Mouse (Mus musculus) frontal cortex, postnatal 10 days (tissue): ENCODE measurements around the gene Cit.

Experiments
- DNase-seq, 2 experiments: peaks; one replicate each; pipeline ENCODE4 v3.0.0; 2022; ENCODE audit warnings: low spot score in 2 of 2, mixed read lengths in 1 of 2

The Cit gene

DNA sequence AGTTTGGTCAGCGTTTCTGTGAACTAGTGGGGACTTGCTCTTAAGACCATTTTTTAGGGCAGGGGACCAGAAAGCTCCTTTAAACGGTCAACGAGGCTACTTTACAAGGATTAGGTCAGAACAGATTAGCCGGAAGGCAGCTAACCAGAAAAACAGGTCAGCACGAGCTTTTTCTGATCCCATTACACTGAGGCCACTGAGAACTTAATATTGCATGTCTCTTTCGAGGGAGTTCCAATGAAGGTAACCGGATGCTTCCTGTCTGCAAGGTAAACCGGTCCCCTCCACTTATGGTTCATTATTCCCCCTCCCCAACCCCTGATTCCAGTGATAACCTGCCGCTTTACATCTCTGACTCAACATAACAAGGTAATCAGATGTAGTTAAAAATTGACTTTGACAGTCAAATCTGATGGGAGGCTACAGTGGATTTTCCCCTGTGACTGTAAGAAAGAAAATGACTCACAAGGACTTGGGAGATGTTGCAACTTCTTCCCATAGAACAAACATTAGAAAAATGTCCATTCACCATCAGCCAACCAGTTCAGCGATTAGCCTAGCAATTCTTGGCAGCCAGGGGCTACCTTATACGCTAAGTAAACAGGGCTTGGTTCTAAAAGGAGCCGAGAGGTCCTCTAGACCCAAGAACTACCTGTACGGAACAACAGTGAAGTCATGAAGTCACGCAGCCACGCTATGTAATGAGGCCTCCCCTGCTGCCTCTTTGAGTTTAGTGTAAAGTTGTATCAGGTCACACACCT, 164.2 kb downstream of the Cit start:
- DNase-seq: no peak

DNA sequence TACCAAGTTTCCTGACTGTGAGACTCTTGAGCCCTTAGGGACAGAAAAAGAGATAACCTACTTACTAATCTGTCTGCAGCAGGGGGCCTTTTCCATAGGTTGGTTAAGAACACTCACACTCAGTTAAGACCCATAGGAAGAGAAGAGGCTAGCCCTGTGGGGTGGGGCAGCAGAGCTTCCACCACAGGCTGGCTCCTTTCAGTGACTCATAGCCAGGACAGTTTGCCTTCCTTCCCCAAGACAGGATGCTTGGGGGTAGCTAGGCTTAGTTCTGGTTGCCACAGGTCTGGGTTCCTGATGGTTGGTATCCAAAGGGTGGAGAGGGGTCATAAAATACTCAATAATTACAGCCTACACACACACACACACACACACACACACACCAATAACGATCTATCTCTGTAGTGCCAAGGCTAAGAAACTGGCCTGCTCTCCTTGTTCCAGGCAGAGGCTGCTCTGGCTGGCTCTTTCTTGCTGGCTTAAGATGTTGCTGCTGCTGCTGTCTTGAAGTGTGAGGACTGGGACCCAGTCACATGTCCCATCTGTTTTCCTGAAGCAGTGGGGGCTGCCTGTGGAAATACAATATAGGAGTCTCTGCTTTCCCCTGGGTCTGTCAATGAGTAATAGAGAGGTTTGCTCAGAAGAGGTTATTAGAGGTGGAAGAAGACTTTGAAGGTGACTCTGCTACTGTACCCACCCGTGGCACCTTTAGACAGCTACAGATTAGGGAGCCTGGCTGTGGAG, 165.0 kb downstream of the Cit start:
- no peak for DNase-seq

DNA sequence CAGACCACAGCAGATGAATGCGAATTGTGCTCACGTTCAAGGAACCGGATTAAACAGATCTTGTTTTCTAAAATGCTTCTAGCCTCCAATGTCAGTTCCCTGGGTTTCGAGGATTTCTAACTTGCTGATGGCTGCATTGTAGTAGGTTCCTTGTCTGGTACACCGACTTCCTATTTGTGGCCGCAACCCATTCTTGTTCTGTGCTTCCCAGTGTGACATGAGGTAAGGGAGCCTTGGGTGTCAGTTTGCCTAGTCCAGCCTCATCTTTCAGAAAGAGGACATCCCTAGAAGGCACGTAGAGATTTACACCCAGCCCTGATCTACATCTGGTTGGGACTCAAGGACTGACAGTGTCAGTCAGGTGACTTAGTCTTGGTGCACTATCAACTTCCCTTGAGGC, 166.6 kb downstream of the Cit start:
- no peak for DNase-seq

DNA sequence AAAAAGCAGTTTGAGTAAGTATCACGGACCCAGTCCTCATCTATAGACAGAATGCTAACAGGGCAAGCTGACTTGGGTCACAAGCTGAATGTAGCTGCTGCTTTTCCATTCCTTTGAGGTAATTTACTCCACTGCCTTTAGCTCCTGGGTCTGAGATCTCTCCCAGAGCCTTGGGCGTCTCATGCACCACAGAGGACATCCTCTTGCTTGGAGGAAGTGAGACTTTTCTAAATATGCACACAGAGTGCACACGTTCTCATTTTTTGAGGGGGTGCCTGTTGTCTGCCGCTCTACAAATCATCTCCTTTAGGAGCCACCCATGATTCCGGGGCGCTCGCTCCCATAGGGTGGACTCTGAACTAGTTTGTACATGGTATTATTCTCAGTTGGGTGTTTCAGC, 167.4 kb downstream of the Cit start:
- DNase-seq: no peak

DNA sequence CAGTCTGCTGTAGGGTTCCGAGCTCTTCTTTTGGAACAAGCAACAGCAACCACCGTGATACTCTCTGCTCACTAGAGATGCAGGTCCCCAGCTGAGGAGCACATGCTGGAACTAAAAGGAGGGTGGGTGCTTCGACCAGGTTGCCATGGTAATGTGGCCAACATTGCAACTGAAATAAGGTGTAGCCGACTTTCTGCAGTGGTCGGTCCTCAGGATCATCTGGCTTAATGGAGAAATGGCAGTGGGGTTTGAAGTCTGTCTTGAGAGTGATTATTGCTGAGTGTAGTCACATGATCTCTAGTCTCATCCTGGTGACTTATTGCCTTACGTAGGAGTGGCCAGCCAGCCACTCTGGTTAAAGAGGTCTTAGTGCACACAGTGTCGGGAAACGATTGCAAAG, 168.7 kb downstream of the Cit start:
- no peak for DNase-seq

DNA sequence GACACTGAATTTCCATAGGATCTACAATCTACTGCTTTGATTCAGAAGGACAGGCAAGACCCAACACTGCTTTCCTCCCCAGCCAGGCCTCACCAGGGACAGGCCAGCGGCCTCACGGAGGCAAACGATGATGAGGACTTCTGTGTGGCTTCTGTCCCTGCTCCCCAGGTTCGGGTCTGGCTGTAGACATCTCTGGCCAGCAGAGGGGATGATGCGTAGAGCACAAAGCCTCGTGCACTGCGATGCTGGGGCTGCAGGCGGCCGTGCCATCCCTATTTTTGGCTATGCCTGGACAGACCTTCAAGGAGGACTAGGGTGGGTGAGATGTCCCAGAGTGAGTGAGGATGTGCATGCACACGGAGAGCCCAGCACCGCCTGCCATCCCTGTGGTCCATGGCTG, 169.2 kb downstream of the Cit start:
- no peak for DNase-seq

DNA sequence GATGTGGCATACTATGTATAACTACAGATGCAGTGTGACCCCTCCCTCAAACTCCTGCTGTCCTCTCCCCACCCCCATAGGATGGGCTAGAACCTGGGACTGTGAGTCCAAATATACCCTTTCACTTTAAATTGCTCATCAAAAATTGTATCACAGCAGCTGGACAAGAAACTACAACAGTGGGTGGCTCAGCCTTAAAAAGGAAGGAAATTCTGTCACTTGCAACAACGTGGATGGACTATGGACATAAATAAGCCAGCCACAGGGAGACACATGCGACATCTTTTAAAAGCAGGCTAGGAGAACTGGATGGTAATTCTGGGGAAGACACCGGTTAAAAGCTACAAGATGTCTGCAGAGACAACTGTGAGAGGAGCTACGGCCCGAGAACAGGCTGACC, 171.5 kb downstream of the Cit start:
- DNase-seq: no peak

DNA sequence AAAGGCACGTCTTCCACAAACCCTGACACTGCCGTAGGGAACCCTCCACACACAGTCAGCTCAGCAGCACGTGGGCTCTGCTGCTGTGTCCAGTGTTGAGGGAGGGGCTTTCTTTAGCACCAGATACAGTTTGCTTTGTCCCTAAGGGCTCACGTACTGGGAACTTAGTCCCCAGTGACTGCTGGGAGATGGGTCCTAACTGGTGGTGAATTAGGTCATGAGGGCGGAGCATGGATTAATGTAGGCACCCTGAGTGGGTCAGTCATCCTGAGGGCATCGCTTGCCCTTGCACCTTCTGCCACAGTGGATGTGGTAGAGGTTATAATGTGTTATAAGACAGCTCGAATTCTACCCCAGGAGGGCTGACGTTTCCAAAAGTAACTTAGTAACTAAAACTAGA, 172.3 kb downstream of the Cit start:
- no peak for DNase-seq

DNA sequence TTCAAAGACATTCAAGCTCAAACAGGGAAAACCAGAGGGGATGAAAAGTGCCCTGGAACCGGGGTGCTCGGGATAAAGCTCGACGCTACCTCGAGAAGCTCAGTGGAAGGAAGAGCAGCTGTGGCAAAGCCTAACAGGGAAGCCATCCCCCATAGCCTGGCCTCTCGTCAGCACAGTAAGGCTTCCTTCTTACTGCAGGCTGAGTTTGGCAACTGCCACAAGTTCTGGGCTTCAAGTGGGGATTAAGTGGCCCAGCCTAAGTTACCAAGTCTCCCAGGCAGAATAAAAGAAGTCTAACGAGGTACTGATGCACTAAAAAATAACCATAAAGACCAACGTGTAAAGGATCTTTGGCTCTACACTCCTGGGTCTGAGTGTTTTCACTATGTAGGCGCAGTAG, 173.1 kb downstream of the Cit start:
- no peak for DNase-seq

DNA sequence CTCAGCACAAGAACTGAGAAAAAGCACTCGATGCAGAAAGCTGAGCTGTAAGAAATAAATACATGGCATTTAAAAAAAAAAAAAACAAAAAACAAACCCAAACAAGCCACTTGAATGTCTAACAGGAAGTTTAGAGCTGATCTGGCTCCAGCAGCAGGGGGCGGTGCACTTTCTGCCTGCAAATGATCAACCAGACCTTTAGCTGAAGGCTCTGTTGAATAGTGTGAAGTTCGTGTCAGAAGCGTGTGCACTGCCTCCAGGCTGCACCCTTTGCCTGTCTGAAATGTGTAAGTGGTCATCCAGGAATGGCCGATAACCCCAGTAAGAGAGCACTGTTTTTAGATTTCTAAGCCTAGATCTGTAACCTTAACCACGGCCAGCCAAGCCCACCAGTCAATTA, 173.7 kb downstream of the Cit start:
- no peak for DNase-seq

DNA sequence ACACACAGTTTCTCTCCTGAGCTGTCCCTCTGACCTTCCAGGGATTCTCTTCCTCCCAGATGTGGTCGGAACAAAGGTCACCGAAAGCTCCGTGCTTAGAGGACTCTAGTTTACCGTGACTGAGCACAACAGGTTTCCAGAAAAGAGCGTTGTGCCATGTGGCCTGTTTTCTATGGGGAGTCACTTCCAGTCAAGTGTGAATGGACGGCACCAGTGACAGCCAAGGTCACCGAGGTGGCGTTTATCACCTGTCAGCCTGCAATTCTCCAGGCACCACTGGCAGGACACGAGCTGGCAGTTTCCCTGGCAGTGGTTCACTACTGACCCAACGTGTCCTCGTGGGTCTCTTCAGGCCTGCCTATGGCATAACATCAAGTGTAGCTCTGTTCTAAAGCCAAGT, 174.3 kb downstream of the Cit start:
- DNase-seq: no peak

DNA sequence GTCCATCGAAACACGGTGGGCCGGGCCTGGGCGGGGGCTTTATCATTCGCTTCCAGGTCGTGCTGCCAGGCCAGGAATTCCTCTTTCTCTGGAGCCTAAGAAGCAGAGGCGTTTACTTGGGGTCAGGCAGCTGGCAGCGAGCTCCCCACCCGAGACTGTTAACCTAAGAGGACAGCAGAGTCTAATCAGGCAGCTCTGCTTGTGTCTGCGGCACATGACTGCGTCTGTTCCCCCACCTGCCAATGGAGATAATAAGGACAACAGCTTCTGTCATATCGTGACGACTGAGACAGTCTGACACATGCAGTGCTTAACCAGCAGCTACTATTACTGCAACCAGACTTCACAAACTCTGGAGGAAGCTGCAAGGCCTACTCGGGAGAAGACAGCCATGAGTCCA, 176.5 kb downstream of the Cit start:
- no peak for DNase-seq

DNA sequence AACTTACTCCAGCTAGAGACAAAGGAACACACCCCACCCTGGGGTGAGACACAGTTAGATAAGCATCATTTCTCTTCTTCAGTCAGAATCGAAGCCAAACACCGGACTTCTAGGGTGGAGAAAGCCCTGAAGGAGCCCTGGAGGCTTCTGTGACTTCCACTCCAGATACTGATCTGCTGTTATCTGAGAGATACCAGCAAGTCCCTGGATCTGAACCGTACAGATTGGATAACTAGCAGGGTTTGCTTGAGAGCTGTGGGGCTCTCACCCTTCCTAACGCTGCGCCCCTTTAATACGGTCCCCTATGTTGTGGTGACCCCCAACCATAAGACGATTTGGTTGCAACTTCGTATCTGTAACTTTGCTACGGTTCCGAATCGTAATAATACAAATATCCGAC, 177.1 kb downstream of the Cit start:
- DNase-seq: no peak

DNA sequence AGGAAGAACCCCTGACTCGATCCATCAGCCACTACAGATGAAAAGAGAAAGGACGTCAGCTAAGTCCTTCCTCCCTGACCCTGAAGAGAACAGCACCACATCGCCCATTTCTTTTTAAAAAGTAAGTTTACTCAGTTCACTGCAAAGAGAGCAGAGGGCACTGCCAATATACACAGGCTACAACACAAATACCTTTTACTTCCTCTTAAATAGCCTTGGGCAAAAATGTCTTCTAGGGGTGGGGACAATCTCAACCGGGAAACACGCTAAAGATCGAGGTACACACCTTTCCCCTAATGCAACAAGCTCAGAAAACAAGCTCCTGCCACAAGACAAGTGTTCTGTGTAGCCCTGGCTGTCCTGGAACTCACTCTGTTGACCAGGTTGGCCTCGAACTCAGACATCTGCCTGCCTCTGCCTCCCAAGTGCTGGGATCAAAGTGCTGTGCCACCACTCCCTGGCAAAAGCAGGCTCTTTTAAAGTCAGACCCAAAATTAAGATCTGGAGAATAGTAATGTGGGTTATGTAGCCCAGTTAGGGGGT, 177.7 kb downstream of the Cit start:
- no peak for DNase-seq

DNA sequence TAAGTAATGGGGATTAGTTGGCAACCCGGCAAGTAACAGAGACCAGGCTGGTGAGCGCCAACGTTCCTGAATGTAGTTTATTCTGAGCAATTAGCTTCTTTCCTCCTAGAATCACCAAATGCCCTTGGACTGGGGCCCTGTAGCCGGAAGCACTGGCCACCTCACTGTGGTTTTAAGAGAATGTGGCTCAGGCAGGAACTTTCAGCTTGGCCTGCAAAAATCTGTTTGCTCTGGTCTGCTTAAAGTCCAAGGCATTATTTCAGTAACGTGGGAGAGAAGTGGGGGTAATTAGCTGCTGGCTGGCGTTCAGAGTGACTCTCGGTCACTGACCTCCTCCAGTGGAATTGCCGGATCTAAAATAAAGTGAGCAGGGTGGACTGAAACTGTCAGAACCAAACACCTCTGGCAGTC, 178.2 kb downstream of the Cit start:
- DNase-seq: no peak

DNA sequence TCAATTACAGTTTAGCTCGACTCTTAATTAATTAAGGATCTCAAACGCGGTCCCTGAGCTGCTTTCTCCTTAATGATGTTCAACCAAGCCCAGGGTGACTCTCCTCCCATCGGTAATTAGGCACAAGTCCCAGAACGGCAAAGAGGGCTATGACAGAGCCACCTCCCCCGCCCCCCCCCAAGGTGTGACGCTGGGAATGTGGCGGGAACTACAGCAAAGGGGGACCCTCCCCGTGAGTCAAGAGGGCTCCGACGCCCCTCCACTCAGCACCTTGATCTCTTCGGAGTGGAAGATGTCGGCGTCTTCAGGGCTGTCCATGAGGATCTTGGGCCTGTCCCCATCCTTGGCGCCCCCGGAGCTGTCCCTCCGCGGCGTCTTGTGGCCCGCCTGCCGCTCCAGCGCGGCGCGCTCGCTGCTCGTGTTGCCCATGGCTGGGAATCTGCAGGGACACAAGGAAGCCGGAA, 178.8 kb downstream of the Cit start:
- no peak for DNase-seq

DNA sequence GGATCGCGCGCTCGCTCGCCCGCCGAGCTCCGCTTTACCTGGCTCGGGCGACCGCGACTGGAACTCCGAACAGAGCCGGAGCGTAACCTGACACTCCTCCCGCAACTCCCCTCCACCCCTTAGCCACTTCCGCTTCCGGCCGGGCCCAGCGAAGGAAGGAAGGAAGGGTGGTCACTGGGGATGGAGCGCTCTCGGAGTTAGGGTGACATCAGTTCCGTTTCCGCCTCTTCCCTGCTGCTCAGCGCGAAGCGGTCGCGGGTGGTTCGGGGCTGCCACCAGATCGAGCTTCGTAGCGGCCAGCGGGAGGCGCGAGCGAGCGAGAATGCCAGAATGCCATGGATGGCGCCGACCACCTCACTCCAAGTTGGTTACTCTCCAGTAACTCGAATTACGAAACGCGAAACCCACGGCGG, 179.3 kb downstream of the Cit start, which contains the start of gene Prkab1:
Gene Prkab1, minus strand, starts transcription at position 182 of the 413 bp plus-strand sequence.
- peak; percentile 87 to 88 for DNase-seq

DNA sequence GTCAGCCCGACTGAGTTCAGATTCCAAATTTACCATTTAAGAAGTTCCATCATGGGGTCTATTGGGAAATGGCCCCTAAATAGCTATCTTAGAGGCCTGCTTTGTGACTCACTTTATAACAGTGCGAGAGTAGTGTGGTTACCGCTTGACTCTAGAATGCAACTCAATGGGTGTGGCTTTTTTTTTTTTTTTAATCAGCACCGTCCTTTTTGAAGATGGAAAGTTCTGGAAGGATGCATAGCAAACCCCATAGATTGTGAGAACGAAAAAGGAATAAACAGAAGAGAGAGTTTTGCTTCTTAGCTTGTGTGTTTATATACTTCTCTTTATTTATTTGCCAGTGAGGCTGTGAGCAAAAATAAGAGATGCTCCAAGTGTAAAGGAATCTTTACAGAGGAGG, 181.0 kb downstream of the Cit start:
- DNase-seq: no peak

DNA sequence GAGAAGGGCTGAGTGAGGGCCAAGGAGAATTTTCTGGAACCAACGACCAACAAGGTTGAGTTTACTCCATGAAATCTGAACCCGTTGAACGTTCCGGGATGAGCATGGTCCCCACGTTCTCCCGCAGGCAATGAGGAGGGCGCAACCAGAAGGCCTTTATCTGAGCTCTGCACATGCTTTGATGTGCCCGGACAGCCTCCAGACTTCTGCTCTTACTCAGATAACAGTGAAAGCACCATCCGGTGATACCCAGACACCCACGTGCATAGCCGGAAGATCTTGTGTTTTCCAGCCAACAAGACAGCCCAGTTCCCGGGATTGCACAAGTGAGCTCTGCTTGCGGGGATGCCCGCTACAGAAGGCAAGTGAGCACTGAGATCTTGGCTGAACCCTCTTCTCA, 181.5 kb downstream of the Cit start:
- DNase-seq: no peak

DNA sequence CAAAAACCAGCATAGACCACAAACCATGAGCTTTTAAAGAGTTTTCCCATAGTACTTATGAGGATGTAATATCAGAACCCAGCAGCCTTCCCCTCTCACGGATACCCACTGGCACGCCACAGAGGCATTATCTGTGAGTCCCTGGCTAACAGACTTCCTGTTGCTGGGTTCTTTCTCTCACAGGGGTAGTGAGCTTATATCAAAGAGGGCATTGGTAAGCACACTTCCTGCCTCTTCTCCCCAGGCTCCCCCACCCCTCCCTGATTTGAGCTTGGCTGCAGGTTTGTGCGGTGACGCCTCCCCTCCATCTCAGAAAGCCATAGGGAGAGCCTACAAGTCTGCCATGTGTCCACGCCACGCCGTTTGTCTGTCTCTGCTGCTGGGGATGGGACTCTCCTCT, 184.0 kb downstream of the Cit start:
- no peak for DNase-seq

DNA sequence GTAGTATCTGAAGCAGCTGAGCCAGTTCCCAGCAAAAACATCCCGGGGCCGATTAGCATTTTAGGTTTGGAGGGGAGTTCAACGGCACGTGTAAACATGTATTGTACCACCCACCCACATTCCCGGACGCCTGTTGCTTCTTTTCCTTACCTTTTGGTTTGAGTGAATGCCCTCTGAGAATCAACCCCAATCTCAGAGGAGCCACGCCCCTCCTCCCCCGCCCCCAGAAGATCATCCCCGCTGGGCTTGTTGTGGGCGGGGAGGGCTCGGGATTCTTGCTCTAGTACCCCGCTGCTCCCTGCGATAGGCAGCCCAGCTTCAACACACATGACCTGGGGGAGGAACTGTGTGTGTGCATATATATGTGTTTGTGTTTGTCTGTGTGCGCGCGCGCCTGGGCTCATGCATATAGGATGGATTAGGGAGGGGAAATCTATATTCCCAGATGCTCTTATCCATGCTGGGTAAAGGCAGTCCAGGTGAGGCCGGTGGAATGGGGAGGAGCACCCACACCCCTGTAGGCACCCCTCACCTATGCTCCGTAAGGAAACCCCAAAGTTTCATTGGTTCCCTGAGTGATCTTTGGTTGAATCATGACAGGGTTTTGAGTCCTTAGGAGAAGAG, 185.6 kb downstream of the Cit start:
- no peak for DNase-seq

DNA sequence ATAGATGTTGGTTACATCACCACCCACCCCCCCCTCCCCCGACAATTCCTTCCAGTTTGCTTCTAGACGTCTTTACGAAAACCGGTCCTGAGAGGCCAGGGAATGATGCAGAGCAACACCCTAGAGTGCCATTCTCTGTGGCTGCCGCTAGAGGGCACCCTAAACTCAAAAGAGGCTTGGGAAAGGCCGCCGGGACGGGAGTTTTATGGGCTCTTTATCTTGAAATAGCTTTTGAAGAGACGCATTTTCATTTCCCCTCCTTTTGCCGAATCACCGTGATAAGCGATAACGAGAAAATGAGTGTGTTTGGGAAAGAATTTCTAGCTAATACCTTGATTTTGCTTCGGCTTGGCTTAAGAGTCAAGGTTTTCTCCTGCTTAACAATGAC, 186.1 kb downstream of the Cit start:
- DNase-seq: peak in 1 of 2 experiments; percentile 70

DNA sequence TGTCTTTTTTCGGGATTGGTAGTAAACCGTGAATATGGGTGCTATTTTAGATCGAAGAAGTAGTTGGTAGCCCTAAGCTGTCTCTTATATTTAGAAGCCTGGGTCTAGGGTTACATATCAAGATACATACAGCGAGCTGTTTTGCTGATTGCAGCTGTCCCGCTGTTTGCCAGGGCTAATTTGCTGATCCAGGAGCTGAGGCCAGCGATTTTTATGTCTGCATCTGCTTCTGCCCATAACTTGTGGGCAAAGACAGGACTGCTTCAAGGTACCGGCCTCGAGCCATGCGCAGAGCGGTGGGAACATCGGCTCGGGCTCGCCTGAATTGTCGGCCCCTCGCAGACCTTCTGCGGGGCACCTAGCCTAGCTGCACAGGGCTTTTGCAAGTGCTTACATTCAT, 191.4 kb downstream of the Cit start:
- DNase-seq: no peak
